Mouse (Mus musculus): ENCODE data around the gene Kdm2a. TPM values are rescaled to one million over a fixed set of nuclear protein-coding genes. Genes with fewer than 3 reads are reported as not detected.
"Not testable (repeated sequence)": the region's sequence is repeated elsewhere in the genome, so short reads cannot be mapped to it uniquely, and the experiment has no call there.

Gene Kdm2a
- total RNA-seq, 2 experiments from 2014 or later: 74.8 to 79.7 TPM

DNA sequence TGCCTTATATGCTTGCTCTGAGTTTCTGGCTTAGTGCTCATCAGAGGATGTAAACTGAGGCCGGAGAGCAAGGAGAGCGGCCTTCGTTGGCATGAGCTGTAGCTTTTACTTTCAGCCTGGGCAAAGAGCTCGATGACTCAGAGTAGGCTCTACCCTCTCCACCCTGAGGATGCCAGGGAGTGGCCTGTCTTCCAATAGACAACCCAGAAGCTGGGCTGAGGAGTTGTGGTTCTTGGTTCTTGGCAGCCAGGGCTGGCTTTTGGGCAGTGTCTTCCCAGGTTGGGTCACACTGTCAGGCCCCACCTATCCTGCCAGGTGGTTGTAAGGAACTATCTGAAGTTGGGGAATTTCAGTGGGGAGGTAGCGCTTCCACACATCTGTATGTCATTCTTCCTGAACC is 21.6 kb upstream of the Kdm2a start:
- no peak for ATAC-seq (replicated peaks; ENCODE audit: low FRiP score, low TSS enrichment, poor library complexity, severe bottlenecking)

DNA sequence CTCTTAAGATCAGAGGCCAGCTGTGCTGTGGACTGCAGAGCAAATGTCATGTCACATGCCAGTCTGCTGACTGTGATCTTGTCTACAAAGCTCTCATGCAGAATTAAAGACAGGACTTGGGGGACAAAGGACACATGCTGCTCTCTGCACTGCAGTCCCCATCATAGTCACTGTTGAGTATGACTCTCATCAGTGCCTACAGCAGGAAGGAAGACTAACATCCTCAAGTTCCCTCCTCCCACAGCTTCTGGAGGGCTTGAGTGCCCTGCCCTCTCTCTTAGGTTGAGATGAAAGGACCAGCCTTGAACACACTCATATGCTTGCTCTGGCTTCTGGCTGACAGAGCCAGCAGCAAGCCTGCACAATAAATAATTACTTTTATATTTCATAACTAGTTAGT is 19.6 kb upstream of the Kdm2a start:
- no peak for ATAC-seq (replicated peaks; ENCODE audit: low FRiP score, low TSS enrichment, poor library complexity, severe bottlenecking)

GRCm38 (mm10) chr19:4417183-4417582 is 19.1 kb upstream of the Kdm2a start:
- ATAC-seq (replicated peaks; ENCODE audit: low FRiP score, low TSS enrichment, poor library complexity, severe bottlenecking): peak; percentile 76

- ATAC-seq (replicated peaks; ENCODE audit: low FRiP score, low TSS enrichment, poor library complexity, severe bottlenecking): no peak
Observed at GRCm38 (mm10) chr19:4414631-4415030, 16.5 kb upstream of the Kdm2a start.

GRCm38 (mm10) chr19:4409062-4409461 is 11.0 kb upstream of the Kdm2a start:
- 0 out of 2 replicates have a peak, but pooled peaks have one; percentile 37 for ATAC-seq (replicated peaks; ENCODE audit: low FRiP score, low TSS enrichment, poor library complexity, severe bottlenecking)

DNA sequence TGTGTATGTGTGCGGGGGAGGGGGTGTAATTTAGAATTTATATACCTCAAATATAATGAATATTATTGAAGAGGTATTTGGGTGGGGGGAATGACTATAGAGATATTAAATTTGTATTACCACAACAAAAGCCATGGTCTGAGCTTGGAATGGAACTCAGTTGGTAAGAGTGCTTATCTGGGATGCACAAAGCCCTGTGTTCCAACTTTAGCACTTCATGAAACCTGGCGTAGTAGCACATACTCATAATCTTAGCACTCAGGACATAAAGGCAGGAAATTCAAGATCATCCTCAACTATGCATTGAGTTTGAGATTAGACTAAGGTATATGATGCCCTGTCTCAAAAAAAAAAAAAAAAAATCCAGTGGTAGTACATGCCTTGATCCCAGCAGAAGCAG is 6.8 kb upstream of the Kdm2a start:
- no peak for ATAC-seq (replicated peaks; ENCODE audit: low FRiP score, low TSS enrichment, poor library complexity, severe bottlenecking)

DNA sequence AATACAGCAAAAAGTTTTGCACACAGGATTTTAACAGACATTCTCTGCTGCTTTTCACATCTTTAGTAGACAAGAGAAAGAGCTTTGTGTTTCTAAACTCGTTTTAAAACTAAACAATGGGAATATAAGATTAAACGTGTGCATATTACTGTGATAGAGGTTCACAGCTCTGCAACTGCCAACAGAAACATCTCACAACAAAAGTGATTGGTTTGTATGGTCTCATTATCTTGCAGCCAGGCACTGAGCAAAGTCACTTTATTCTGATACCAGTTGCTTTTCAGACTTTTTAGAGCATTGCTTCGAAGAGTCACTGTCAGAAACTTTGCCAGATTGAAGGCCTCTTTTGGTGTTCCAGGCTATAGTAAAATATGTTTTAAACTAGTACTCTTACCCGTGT is 874 bp upstream of the Kdm2a start:
- ATAC-seq (replicated peaks; ENCODE audit: low FRiP score, low TSS enrichment, poor library complexity, severe bottlenecking): no peak

- ATAC-seq (replicated peaks; ENCODE audit: low FRiP score, low TSS enrichment, poor library complexity, severe bottlenecking): no peak
Observed at GRCm38 (mm10) chr19:4398630-4398948, 504 bp upstream of the Kdm2a start.

DNA sequence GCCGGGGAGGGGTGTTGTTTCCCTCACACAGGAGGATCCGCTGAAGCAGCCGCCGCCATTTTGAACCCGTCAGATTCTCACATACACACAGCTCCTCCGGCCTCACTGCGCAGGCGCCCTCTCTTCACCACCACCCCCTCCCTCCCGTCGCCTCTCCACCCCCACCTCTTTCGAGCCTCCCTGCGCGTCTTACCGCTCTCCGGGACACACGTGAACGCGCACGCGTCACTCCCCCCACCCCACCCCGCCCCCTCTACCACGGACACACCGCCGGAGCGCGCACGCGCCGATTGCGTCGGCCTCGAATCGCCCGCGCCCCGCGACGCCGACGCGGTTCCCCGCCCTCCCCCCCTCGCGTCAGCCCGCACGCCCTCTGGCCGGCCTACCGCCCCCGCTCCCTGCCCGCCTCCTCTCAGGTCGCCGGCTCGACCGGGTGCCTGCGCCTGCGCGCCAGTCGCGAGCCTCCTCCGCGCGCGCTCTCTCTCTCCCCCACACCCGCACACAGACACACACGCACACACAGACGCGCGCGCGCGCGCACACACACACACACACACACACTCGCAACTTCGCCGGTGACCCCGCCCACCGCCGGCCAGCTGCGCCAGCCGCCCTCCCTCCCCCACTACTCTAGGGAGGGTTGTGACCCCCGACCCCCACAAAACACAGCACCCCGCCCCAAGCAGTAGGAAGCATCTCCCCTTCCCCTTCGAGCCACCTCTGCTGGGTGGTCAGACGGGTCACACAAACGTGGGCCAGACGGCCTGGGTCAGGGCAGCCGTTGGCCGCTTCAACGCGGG is 887 bp downstream of the Kdm2a start:
- peak; percentile 77 for ATAC-seq (replicated peaks; ENCODE audit: low FRiP score, low TSS enrichment, poor library complexity, severe bottlenecking)

- no peak for ATAC-seq (replicated peaks; ENCODE audit: low FRiP score, low TSS enrichment, poor library complexity, severe bottlenecking)
Observed at GRCm38 (mm10) chr19:4396081-4396997, 1.7 kb downstream of the Kdm2a start.

DNA sequence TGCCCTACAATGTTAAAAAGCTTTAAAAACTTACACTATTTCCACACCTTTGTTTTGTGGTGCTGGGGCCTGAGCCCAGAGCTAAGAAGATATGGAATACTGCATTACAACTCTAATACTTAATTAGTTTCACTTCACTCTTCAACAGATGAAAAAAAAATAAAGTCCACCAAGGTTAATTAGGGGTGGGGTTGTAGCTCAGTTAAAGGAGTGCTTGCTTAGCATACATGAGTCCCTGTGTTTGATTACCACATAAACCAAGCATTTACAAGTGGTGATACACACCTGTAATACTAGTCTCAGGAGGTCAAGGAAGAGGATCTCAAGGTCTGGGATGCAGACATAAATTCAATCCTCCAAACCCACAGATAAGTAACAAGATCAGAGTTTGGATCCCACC is 10.8 kb downstream of the Kdm2a start:
- ATAC-seq (replicated peaks; ENCODE audit: low FRiP score, low TSS enrichment, poor library complexity, severe bottlenecking): no peak

- ATAC-seq (replicated peaks; ENCODE audit: low FRiP score, low TSS enrichment, poor library complexity, severe bottlenecking): no peak
Observed at GRCm38 (mm10) chr19:4385026-4385425, 13.1 kb downstream of the Kdm2a start.

DNA sequence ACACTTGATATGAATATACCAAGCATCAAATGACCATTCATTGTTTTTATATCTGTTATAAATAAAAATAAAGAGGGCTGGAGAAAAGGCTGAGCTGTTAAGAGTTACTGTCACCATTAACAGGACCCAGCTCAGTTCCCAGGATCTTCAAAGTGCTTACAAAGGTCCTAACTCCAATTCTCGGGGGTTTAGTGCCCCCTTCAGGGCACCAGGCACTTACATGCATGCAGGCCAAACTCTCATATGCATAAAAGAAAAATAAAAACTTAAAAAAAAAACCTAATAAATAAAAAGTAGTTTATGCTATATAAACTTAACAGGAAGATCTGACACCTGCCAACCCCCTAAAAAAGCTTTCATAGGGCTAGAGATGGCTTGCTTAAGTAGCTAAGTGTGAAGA is 13.8 kb downstream of the Kdm2a start:
- ATAC-seq (replicated peaks; ENCODE audit: low FRiP score, low TSS enrichment, poor library complexity, severe bottlenecking): no peak; the same call in 1 of the 2 replicates

DNA sequence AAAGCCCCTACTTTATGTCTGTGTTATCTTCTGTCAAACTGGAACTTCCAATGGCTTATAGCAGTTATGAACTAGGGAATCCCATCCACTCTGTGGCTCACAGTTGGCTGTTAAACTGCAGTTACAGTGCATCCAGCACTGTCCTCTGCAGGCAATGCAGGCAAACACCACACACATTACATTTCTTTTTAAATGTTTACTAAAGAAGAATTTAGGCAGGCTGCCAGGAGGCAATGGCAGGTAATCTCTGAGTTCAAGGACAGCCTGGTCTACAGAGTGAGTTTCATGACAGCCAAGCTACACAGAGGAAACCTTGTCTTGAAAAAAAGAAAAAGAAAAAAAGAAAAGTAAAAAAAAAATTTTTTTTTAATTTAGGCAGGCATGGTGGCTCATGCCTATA is 14.8 kb downstream of the Kdm2a start:
- ATAC-seq (replicated peaks; ENCODE audit: low FRiP score, low TSS enrichment, poor library complexity, severe bottlenecking): no peak

DNA sequence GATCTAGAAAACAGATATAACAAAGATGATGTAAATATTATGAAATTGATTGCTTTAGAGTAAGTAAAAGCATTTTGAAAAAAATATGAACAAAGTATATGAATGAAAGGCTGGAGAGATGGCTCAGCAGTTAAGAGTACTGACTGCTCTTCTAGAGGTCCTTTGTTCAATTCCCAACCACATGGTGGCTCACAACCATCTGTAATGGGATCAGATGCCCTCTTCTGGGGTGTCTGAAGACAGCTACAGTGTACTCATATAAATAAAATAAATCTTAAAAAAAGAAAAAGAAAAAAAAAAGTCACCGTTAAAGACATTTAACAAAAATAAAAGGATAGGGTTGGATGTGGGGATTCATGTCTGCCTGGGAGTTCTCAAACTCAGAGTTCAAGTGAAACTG is 15.8 kb downstream of the Kdm2a start:
- not testable (repeated sequence) for ATAC-seq (replicated peaks; ENCODE audit: low FRiP score, low TSS enrichment, poor library complexity, severe bottlenecking)

DNA sequence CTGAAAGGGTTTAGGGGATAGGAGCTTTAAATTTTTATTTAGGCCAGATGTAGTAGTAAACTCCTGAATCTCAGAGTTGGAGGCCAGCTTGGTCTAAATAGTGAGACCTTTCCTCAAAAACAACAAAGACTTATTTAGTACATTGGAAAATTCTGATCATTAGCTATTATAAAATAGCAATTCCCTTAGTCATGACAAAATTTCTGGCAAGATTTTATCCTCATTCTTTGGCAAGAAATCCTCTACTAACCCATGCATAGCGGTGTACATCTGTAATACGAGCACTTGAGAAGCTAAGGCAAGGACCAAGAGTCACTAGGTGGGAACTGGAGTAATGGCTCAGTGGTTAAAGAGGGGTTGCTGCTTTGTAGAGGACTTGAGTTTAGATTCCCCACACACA is 27.4 kb downstream of the Kdm2a start:
- no peak for ATAC-seq (replicated peaks; ENCODE audit: low FRiP score, low TSS enrichment, poor library complexity, severe bottlenecking)

- no peak for ATAC-seq (replicated peaks; ENCODE audit: low FRiP score, low TSS enrichment, poor library complexity, severe bottlenecking)
Observed at GRCm38 (mm10) chr19:4370254-4370653, 27.8 kb downstream of the Kdm2a start.

- no peak for ATAC-seq (replicated peaks; ENCODE audit: low FRiP score, low TSS enrichment, poor library complexity, severe bottlenecking)
Observed at GRCm38 (mm10) chr19:4349455-4349854, 48.6 kb downstream of the Kdm2a start.

DNA sequence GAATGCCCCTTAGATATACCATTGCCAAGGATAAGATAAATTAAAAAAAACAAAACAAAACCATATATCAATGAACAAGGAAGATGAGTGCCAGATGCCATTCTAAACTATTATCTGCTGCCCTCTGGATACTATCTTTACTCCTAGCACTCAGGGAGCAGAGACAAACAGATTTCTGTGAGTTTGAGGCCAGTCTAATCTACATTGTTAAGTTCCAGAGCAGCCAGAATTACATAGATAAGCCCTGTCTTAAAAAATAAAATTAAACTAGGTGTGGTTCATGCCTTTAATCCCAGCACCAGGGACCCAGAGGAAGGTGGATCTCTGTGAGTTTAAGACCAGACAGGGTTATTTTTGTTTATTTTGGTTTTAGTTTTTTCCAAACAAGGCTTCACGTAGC is 51.6 kb downstream of the Kdm2a start:
- ATAC-seq (replicated peaks; ENCODE audit: low FRiP score, low TSS enrichment, poor library complexity, severe bottlenecking): peak; percentile 61

GRCm38 (mm10) chr19:4338162-4338561 is 59.9 kb downstream of the Kdm2a start:
- ATAC-seq (replicated peaks; ENCODE audit: low FRiP score, low TSS enrichment, poor library complexity, severe bottlenecking): peak; percentile 69

- ATAC-seq (replicated peaks; ENCODE audit: low FRiP score, low TSS enrichment, poor library complexity, severe bottlenecking): peak; percentile 98
Observed at GRCm38 (mm10) chr19:4333791-4334190, 64.3 kb downstream of the Kdm2a start.
